Mouse (Mus musculus) liver, embryonic 15.5 days (tissue): ENCODE measurements around the gene Stk32c. TPM values are rescaled to one million over a fixed set of nuclear protein-coding genes. Genes with fewer than 3 reads are reported as not detected.

Experiments
- ATAC-seq: fragments of 200-750 bp; cut with Nextera tagmentation; 2 replicates; pipeline ENCODE4 v1.8.0; 2017; ENCODE audit warnings: moderate number of reproducible peaks, mild to moderate bottlenecking, moderate library complexity; ENCODE audit not compliant: insufficient read depth
- H3K27ac ChIP-seq: fragments of 300-500 bp; sonication (generic); replicated peaks from 2 replicates; pipeline ENCODE4 v1.5.1; 2015; ENCODE audit warnings: mild to moderate bottlenecking, inconsistent platforms
- H3K27me3 ChIP-seq: fragments of 300-500 bp; sonication (generic); 2 replicates; pipeline ENCODE4 v1.6.1; 2015; ENCODE audit warnings: mild to moderate bottlenecking, inconsistent platforms
- H3K36me3 ChIP-seq: fragments of 300-500 bp; sonication (generic); replicated peaks from 2 replicates; pipeline ENCODE4 v1.6.1; 2015; ENCODE audit warnings: moderate library complexity, mild to moderate bottlenecking, inconsistent platforms
- H3K4me1 ChIP-seq: fragments of 300-500 bp; sonication (generic); replicated peaks from 2 replicates; pipeline ENCODE4 v1.6.1; 2015; ENCODE audit warnings: inconsistent platforms
- H3K4me2 ChIP-seq: fragments of 300-500 bp; sonication (generic); 2 replicates; pipeline ENCODE4 v1.6.1; 2015; ENCODE audit warnings: moderate library complexity, mild to moderate bottlenecking, inconsistent platforms
- H3K4me3 ChIP-seq: fragments of 300-500 bp; sonication (generic); replicated peaks from 2 replicates; pipeline ENCODE4 v1.5.1; 2015; ENCODE audit warnings: mild to moderate bottlenecking, inconsistent platforms
- H3K9ac ChIP-seq: fragments of 300-500 bp; sonication (generic); 2 replicates; pipeline ENCODE4 v1.6.1; 2015; ENCODE audit warnings: moderate library complexity, mild to moderate bottlenecking, inconsistent platforms
- H3K9me3 ChIP-seq: fragments of 300-500 bp; sonication (generic); replicated peaks from 2 replicates; pipeline ENCODE4 v1.6.1; 2016; ENCODE audit warnings: inconsistent platforms
- WGBS: fragments of 180-500 bp; shearing (Covaris S2); methylation state at CpG from one replicate; pipeline ENCODE4 v1.1.7; 2015; ENCODE audit warnings: mixed read lengths; ENCODE audit not compliant: insufficient replicate concordance; 5-methylcytosine and 5-hydroxymethylcytosine counted together
- polyA plus RNA-seq: library from polyadenylated mRNA; unstranded; fragments of >200 nt; fragmentation: Nextera tagmentation; extraction: Ambion mirVana; gene quantifications from 2 replicates; pipeline ENCODE4 v1.2.1, GENCODE M21; 2015

Gene Stk32c
- polyA plus RNA-seq, 1 experiment from 2014 or later = not detected

- H3K4me1 ChIP-seq = peaks cover 10% of the 10 kb centered on the region
- ATAC-seq = no peak
- H3K27me3 ChIP-seq = peaks cover 48% of the 10 kb centered on the region
- H3K9me3 ChIP-seq = no peaks in the 10 kb centered on the region
- no peak overlapping the region for H3K27ac ChIP-seq
- no peak overlapping the region for H3K4me3 ChIP-seq
- H3K9ac ChIP-seq = no peak overlapping the region
- WGBS = 51% methylated on average over 6 of the region's 6 CpGs
- no peaks in the 10 kb centered on the region for H3K36me3 ChIP-seq
- H3K4me2 ChIP-seq = no peak overlapping the region
These were observed 21.5 kb downstream of the Stk32c start for GRCm38 (mm10) chr7:139191619-139192018.

- H3K4me3 ChIP-seq = no peak overlapping the region
- no peaks in the 10 kb centered on the region for H3K9me3 ChIP-seq
- H3K4me1 ChIP-seq = peaks cover 10% of the 10 kb centered on the region
- H3K4me2 ChIP-seq = no peak overlapping the region
- peaks cover 57% of the 10 kb centered on the region for H3K27me3 ChIP-seq
- H3K36me3 ChIP-seq = no peaks in the 10 kb centered on the region
- WGBS = 68% methylated on average over 4 of the region's 4 CpGs
- H3K9ac ChIP-seq = no peak overlapping the region
- no peak overlapping the region for H3K27ac ChIP-seq
- ATAC-seq = no peak
These were observed 22.5 kb downstream of the Stk32c start for GRCm38 (mm10) chr7:139190616-139191015.

GRCm38 (mm10) chr7:139188634-139189207 is 24.4 kb downstream of the Stk32c start:
- Histone ChIP-seq H3K9me3 (no peaks in the 10 kb centered on the region), H3K36me3 (no peaks in the 10 kb centered on the region), H3K27ac (no peak overlapping the region), H3K9ac (no peak overlapping the region), H3K4me3 (peak overlapping the region; percentile 50), H3K4me1 (peaks cover 10% of the 10 kb centered on the region), H3K4me2 (peak overlapping the region; percentile 72), H3K27me3 (peaks cover 67% of the 10 kb centered on the region)
- WGBS = 2% methylated on average over 23 of the region's 23 CpGs
- ATAC-seq = no peak

- no peak overlapping the region for H3K9ac ChIP-seq
- peak; percentile 74 for ATAC-seq
- no peak overlapping the region for H3K27ac ChIP-seq
- WGBS = under 1% methylated on average over 84 of the region's 94 CpGs
- H3K36me3 ChIP-seq = no peaks in the 10 kb centered on the region
- H3K27me3 ChIP-seq = peaks cover 63% of the 10 kb centered on the region
- peak overlapping the region; percentile 50 for H3K4me3 ChIP-seq
- H3K9me3 ChIP-seq = no peaks in the 10 kb centered on the region
- peaks cover 10% of the 10 kb centered on the region for H3K4me1 ChIP-seq
- peak overlapping the region; percentile 72 for H3K4me2 ChIP-seq
These were observed 25.1 kb downstream of the Stk32c start for GRCm38 (mm10) chr7:139187771-139188633.

GRCm38 (mm10) chr7:139187277-139187676 is 25.8 kb downstream of the Stk32c start:
- peaks cover 10% of the 10 kb centered on the region for H3K4me1 ChIP-seq
- peaks cover 63% of the 10 kb centered on the region for H3K27me3 ChIP-seq
- peak overlapping the region; percentile 50; the same call in 1 of the 2 replicates for H3K4me3 ChIP-seq
- no peaks in the 10 kb centered on the region for H3K9me3 ChIP-seq
- H3K4me2 ChIP-seq = no peak overlapping the region
- ATAC-seq = no peak
- H3K36me3 ChIP-seq = no peaks in the 10 kb centered on the region
- no peak overlapping the region for H3K9ac ChIP-seq
- WGBS = 30% methylated on average over 7 of the region's 7 CpGs
- H3K27ac ChIP-seq = no peak overlapping the region

GRCm38 (mm10) chr7:139186436-139186835 is 26.7 kb downstream of the Stk32c start:
- WGBS = 59% methylated on average over 8 of the region's 8 CpGs
- Histone ChIP-seq H3K36me3 (no peaks in the 10 kb centered on the region), H3K9me3 (no peaks in the 10 kb centered on the region), H3K4me3 (no peak overlapping the region), H3K4me2 (no peak overlapping the region), H3K27ac (no peak overlapping the region), H3K27me3 (peaks cover 61% of the 10 kb centered on the region), H3K4me1 (peaks cover 10% of the 10 kb centered on the region), H3K9ac (no peak overlapping the region)
- no peak for ATAC-seq

- Histone ChIP-seq H3K9ac (no peak overlapping the region), H3K27ac (no peak overlapping the region), H3K27me3 (peaks cover 56% of the 10 kb centered on the region), H3K9me3 (no peaks in the 10 kb centered on the region), H3K4me1 (peaks cover 10% of the 10 kb centered on the region), H3K4me2 (no peak overlapping the region), H3K36me3 (no peaks in the 10 kb centered on the region), H3K4me3 (no peak overlapping the region)
- 33% methylated on average over 5 of the region's 5 CpGs for WGBS
- ATAC-seq = no peak
These were observed 27.1 kb downstream of the Stk32c start for GRCm38 (mm10) chr7:139185971-139186370.

- H3K4me1 ChIP-seq = peaks cover 10% of the 10 kb centered on the region
- H3K4me3 ChIP-seq = no peak overlapping the region
- no peaks in the 10 kb centered on the region for H3K36me3 ChIP-seq
- no peaks in the 10 kb centered on the region for H3K9me3 ChIP-seq
- peaks cover 45% of the 10 kb centered on the region for H3K27me3 ChIP-seq
- WGBS = 64% methylated on average over 7 of the region's 7 CpGs
- no peak overlapping the region for H3K27ac ChIP-seq
- ATAC-seq = no peak
- no peak overlapping the region for H3K9ac ChIP-seq
- H3K4me2 ChIP-seq = no peak overlapping the region
These were observed 28.3 kb downstream of the Stk32c start for GRCm38 (mm10) chr7:139184846-139185245.

GRCm38 (mm10) chr7:139184396-139184795 is 28.7 kb downstream of the Stk32c start:
- Histone ChIP-seq H3K27me3 (peaks cover 45% of the 10 kb centered on the region), H3K36me3 (no peaks in the 10 kb centered on the region), H3K9ac (no peak overlapping the region), H3K4me3 (no peak overlapping the region), H3K4me2 (no peak overlapping the region), H3K9me3 (no peaks in the 10 kb centered on the region), H3K4me1 (peaks cover 10% of the 10 kb centered on the region), H3K27ac (no peak overlapping the region)
- 44% methylated on average over 4 of the region's 4 CpGs for WGBS
- ATAC-seq = no peak

GRCm38 (mm10) chr7:139180058-139180457 is 33.0 kb downstream of the Stk32c start:
- WGBS = 64% methylated on average over 3 of the region's 3 CpGs
- no peak for ATAC-seq
- H3K36me3 ChIP-seq = no peaks in the 10 kb centered on the region
- H3K9me3 ChIP-seq = no peaks in the 10 kb centered on the region
- no peak overlapping the region for H3K9ac ChIP-seq
- H3K4me3 ChIP-seq = no peak overlapping the region
- H3K27me3 ChIP-seq = peaks cover 6% of the 10 kb centered on the region; the same call in 1 of the 2 replicates
- H3K27ac ChIP-seq = no peak overlapping the region
- H3K4me2 ChIP-seq = no peak overlapping the region
- no peaks in the 10 kb centered on the region for H3K4me1 ChIP-seq

- Histone ChIP-seq H3K4me2 (no peak overlapping the region), H3K27ac (no peak overlapping the region), H3K9ac (no peak overlapping the region), H3K4me3 (no peak overlapping the region), H3K27me3 (no peaks in the 10 kb centered on the region), H3K36me3 (no peaks in the 10 kb centered on the region), H3K4me1 (no peaks in the 10 kb centered on the region), H3K9me3 (no peaks in the 10 kb centered on the region)
- WGBS = 64% methylated on average over 5 of the region's 5 CpGs
- ATAC-seq = no peak
These were observed 33.8 kb downstream of the Stk32c start for GRCm38 (mm10) chr7:139179299-139179698.
